Mouse (Mus musculus) CH12.LX (cell line): Measurements from ENCODE around the gene Col4a1.

Source experiments
- CTCF ChIP-seq, 2 experiments: IDR thresholded peaks in 1 of 2; conservative IDR thresholded peaks in 1 of 2; 2 replicates each; pipeline ENCODE4 v1.5.1; 2011 to 2012; ENCODE audit warnings: low read depth in 2 of 2, low read length in 2 of 2, improper control_type of control experiment in 1 of 2, inconsistent platforms in 1 of 2, mild to moderate bottlenecking in 1 of 2, moderate library complexity in 1 of 2
- KAT2A ChIP-seq: IDR thresholded peaks from 2 replicates; pipeline ENCODE4 v1.6.1; 2012; ENCODE audit warnings: low read length, improper control_type of control experiment, inconsistent platforms; ENCODE audit not compliant: insufficient replicate concordance
- POLR2A ChIP-seq: IDR thresholded peaks from 2 replicates; pipeline ENCODE4 v1.6.1; 2011; ENCODE audit warnings: low read depth, mild to moderate bottlenecking, improper control_type of control experiment, low read length
- ZNF384 ChIP-seq: IDR thresholded peaks from 2 replicates; pipeline ENCODE4 v1.6.1; 2012; ENCODE audit warnings: low read depth, low read length, improper control_type of control experiment, inconsistent platforms

DNA sequence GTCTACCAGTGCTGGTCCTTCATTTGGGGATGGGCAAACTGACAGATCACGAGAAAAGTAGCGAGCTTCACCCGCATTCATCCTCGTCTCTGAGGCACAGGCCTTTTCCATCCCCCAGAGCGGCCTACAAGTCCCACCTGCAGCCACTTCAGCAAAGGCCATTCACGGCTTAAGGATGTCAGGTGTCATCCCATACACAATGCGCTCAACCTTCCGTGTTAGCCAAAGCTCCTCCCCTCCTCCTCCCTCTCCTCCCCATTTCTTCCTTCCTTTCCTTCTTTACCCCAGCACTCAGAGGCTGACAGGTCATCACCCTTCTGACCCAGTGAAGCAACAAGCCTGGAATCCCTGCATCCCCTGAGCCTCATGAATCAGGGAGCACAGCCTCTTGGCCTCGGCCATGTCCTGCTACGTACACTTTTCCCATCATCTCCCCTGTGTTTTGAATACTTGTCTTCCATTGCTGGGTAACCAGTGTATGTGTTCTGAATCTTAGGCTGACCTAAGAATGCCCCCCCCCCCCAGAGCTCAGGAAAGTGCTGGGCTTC is 31.8 kb downstream of the Col4a1 start:
- TF ChIP-seq POLR2A: no peak
- no peak for TF ChIP-seq CTCF (conservative IDR thresholded peaks at IDR 0.05 in 1 of 2, IDR thresholded peaks at IDR 0.05 in 1 of 2; ENCODE audit: low read depth in 2 of 2, low read length in 2 of 2)
- no peak for TF ChIP-seq KAT2A
- TF ChIP-seq ZNF384: no peak
